Mouse (Mus musculus) neural tube, embryonic 15.5 days (tissue): ENCODE results near the gene Meox1. TPM values are rescaled to one million over a fixed set of nuclear protein-coding genes. Genes with fewer than 3 reads are reported as not detected.
A peak's percentile ranks its signal among the peaks of the same experiment; 100 is the strongest.

Experiments used
- ATAC-seq: fragments of 200-750 bp; cut with Nextera tagmentation; 2 replicates; pipeline ENCODE4 v1.8.0; 2017; ENCODE audit warnings: mild to moderate bottlenecking, moderate TSS enrichment, moderate library complexity; ENCODE audit not compliant: low FRiP score
- H3K27ac ChIP-seq: fragments of 300-500 bp; sonication (generic); replicated peaks from 2 replicates; pipeline ENCODE4 v1.5.1; 2015; ENCODE audit warnings: mild to moderate bottlenecking, inconsistent platforms
- H3K27me3 ChIP-seq: fragments of 300-500 bp; sonication (generic); replicated peaks from 2 replicates; pipeline ENCODE4 v1.6.1; 2015; ENCODE audit warnings: inconsistent platforms
- H3K36me3 ChIP-seq: fragments of 300-500 bp; sonication (generic); 2 replicates; pipeline ENCODE4 v1.6.1; 2015; ENCODE audit warnings: inconsistent platforms
- H3K4me1 ChIP-seq: fragments of 300-500 bp; sonication (generic); 2 replicates; pipeline ENCODE4 v1.6.1; 2015; ENCODE audit warnings: inconsistent platforms
- H3K4me2 ChIP-seq: fragments of 300-500 bp; sonication (generic); 2 replicates; pipeline ENCODE4 v1.6.1; 2015; ENCODE audit warnings: inconsistent platforms, mild to moderate bottlenecking, moderate library complexity
- H3K4me3 ChIP-seq: fragments of 300-500 bp; sonication (generic); replicated peaks from 2 replicates; pipeline ENCODE4 v1.5.1; 2015; ENCODE audit warnings: mild to moderate bottlenecking, inconsistent platforms
- H3K9ac ChIP-seq: fragments of 300-500 bp; sonication (generic); replicated peaks from 2 replicates; pipeline ENCODE4 v1.6.1; 2015; ENCODE audit warnings: mild to moderate bottlenecking, inconsistent platforms
- H3K9me3 ChIP-seq: fragments of 300-500 bp; sonication (generic); replicated peaks from 2 replicates; pipeline ENCODE4 v1.6.1; 2016; ENCODE audit warnings: inconsistent platforms
- WGBS: fragments of 180-500 bp; shearing (Covaris S2); methylation state at CpG from one replicate; pipeline ENCODE4 v1.1.7; 2015; ENCODE audit warnings: mixed read lengths; 5-methylcytosine and 5-hydroxymethylcytosine counted together
- polyA plus RNA-seq: library from polyadenylated mRNA; unstranded; fragments of >200 nt; fragmentation: Nextera tagmentation; extraction: Ambion mirVana; gene quantifications from 2 replicates; pipeline ENCODE4 v1.2.1, GENCODE M21; 2015

Meox1 gene
- polyA plus RNA-seq, 1 experiment from 2014 or later = 1.3 TPM

DNA sequence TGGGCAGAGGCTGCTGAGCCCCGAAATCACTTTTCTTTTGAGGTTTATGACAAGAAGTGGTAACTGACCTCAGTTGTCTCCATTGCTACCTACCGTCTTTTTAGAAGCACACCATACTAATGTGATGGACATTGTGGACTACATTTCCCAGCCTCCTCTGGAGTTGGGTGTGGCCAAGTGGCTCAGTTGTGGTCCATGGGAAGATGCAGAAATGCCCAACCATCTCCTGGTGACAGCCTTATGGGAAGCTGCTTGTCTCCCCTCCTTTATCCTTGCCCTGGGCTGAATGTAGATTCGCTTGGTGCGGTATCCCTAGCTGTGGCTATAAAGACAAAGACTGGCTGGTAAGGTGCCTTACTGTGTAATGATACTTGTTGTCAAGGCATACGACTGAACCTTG lies 46.7 kb downstream of the Meox1 start:
- H3K9ac ChIP-seq = no peak overlapping the region
- WGBS = 90% methylated on average over 5 of the region's 5 CpGs
- no peaks in the 10 kb centered on the region for H3K27me3 ChIP-seq
- no peak for ATAC-seq
- H3K9me3 ChIP-seq = no peaks in the 10 kb centered on the region
- no peak overlapping the region for H3K4me2 ChIP-seq
- H3K4me1 ChIP-seq = peaks cover 10% of the 10 kb centered on the region
- H3K4me3 ChIP-seq = no peak overlapping the region
- H3K27ac ChIP-seq = no peak overlapping the region
- no peaks in the 10 kb centered on the region for H3K36me3 ChIP-seq

DNA sequence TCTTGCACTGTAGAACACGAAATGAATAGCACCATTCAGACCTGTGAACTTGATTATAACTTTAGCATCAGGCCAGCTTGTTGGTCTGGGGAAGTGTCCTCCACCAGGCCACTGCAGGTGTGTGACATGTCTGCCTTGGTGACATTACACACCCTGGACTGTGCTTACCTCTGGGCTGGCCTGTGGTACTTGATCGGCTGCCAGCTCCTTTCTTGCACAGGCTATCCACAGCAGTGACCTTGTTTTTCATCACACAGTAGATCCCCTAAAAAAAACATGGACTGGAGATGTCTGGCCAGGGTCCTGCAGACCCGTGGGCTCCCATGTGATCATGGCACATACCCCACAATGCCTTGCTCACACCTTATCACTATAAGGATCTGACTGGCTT lies 51.4 kb downstream of the Meox1 start:
- H3K9me3 ChIP-seq = no peaks in the 10 kb centered on the region
- H3K4me1 ChIP-seq = peaks cover 4% of the 10 kb centered on the region; the same call in 1 of the 2 replicates
- H3K4me2 ChIP-seq = no peak overlapping the region
- H3K36me3 ChIP-seq = no peaks in the 10 kb centered on the region
- no peak overlapping the region for H3K27ac ChIP-seq
- H3K27me3 ChIP-seq = no peaks in the 10 kb centered on the region
- ATAC-seq = no peak
- 79% methylated on average over 3 of the region's 3 CpGs for WGBS
- H3K4me3 ChIP-seq = no peak overlapping the region
- no peak overlapping the region for H3K9ac ChIP-seq

DNA sequence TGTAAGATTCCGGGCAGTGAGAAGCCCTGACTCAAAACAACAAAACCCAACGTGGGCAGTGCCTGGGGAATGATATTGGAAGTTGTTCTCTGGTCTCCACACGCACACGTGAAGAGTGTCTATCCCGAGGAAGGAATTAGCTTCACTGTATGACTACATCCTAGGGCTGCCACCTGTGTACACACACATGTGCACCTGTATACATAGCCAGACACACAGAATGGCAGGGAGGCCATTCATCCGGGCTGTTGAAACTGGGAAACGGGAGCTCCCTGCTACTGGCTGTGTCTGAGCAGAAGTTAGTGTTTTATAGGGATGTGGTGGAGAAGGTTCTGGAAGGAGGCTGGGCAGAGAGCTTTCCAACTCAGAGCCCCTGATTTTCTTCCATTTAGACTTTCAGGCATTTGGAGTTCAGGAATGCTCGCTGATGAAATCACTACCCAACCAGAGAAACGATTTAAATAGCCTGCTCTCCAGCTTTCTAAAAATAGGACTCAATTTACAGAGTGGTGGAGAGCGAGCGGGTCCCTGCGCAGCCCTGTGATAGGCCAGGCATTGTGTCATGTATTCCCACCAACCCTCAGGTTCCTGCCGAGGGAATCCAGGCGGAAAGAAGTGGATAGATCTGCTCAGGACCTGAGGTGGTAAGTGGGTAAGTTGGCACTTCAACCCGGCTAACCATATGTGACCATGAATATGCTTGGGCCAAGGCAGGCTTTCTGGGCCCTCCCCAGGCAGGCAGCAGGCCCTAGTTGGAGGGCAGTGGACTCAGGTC lies 52.0 kb downstream of the Meox1 start:
- no peak for ATAC-seq
- H3K4me1 ChIP-seq = peaks cover 4% of the 10 kb centered on the region; the same call in 1 of the 2 replicates
- H3K36me3 ChIP-seq = no peaks in the 10 kb centered on the region
- H3K27me3 ChIP-seq = no peaks in the 10 kb centered on the region
- peak overlapping the region; percentile 38 for H3K27ac ChIP-seq
- H3K9ac ChIP-seq = no peak overlapping the region
- no peak overlapping the region for H3K4me3 ChIP-seq
- WGBS = 81% methylated on average over 15 of the region's 15 CpGs
- no peak overlapping the region for H3K4me2 ChIP-seq
- H3K9me3 ChIP-seq = no peaks in the 10 kb centered on the region

DNA sequence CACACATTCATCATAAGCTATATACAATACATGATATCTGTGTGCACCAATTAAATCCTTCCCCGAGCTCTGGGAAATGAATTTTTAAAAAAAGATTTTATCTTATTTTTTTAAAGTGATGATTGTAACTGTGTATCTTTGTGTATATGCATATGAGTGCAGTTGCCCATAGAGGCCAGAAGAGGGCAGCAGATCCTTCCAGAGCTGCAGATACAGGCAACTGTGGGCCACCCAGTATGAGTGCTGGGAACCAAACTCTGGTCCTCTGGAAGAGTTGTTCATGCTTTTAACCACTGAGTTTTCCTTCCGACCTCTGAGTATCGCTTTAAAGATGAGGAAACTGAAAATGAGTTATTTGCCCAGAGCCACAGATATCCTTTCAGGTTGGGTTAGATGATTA lies 53.8 kb downstream of the Meox1 start:
- no peak overlapping the region for H3K27ac ChIP-seq
- H3K27me3 ChIP-seq = no peaks in the 10 kb centered on the region
- H3K4me3 ChIP-seq = no peak overlapping the region
- H3K4me1 ChIP-seq = peaks cover 4% of the 10 kb centered on the region; the same call in 1 of the 2 replicates
- no peak for ATAC-seq
- H3K4me2 ChIP-seq = no peak overlapping the region
- WGBS = 96% methylated on average over 3 of the region's 3 CpGs
- no peak overlapping the region for H3K9ac ChIP-seq
- H3K36me3 ChIP-seq = no peaks in the 10 kb centered on the region
- no peaks in the 10 kb centered on the region for H3K9me3 ChIP-seq

DNA sequence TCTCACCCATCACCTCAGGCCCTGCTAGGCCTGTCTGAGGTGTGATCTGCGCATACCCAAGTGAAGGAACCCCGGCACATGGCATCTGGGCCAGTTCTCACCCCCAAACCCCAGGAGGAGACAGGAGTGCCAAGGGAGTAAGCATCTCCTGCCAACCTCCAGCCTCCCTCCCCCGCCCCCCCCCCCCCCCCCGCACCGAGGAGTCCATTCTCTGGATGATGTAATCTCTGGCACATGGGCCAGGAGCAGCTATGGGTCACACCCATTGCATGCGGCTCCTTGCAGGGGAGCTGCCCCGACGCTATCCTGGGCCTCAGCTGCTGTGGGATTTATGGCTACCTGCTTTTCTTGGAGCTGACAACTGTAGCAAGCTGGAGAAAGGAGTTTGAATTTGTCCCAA lies 54.7 kb downstream of the Meox1 start:
- H3K4me1 ChIP-seq = peaks cover 4% of the 10 kb centered on the region; the same call in 1 of the 2 replicates
- H3K27me3 ChIP-seq = peaks cover under 1% of the 10 kb centered on the region
- no peaks in the 10 kb centered on the region for H3K9me3 ChIP-seq
- no peak overlapping the region for H3K4me2 ChIP-seq
- 47% methylated on average over 5 of the region's 8 CpGs for WGBS
- no peak for ATAC-seq
- H3K36me3 ChIP-seq = no peaks in the 10 kb centered on the region
- H3K9ac ChIP-seq = no peak overlapping the region
- no peak overlapping the region for H3K4me3 ChIP-seq
- H3K27ac ChIP-seq = no peak overlapping the region

DNA sequence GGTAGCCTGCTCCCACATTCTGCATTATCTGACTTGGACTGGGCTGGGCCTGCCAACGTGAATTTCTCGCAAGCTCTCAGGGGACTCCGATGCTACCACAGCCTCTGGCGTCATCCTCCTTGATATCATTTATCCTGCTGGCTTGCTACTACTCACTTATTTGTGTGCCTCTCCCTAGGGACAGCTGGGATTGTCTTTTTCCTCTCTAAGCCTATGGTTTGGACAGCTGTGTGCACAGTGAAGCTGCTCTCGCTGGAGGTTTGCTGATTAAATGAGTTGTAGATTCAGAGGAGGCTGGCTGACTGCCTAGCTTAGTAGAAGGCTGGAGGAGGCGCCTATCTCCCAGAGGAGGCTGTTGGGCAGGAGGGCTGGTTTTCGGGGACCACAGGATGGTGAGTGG lies 62.2 kb downstream of the Meox1 start:
- no peak overlapping the region for H3K9ac ChIP-seq
- H3K4me1 ChIP-seq = peaks cover 24% of the 10 kb centered on the region
- no peak overlapping the region for H3K4me2 ChIP-seq
- ATAC-seq = no peak; the same call in 1 of the 2 replicates
- H3K27me3 ChIP-seq = peaks cover 3% of the 10 kb centered on the region
- no peaks in the 10 kb centered on the region for H3K9me3 ChIP-seq
- WGBS = 39% methylated on average over 7 of the region's 7 CpGs
- H3K27ac ChIP-seq = peak overlapping the region; percentile 51
- H3K4me3 ChIP-seq = no peak overlapping the region
- no peaks in the 10 kb centered on the region for H3K36me3 ChIP-seq

DNA sequence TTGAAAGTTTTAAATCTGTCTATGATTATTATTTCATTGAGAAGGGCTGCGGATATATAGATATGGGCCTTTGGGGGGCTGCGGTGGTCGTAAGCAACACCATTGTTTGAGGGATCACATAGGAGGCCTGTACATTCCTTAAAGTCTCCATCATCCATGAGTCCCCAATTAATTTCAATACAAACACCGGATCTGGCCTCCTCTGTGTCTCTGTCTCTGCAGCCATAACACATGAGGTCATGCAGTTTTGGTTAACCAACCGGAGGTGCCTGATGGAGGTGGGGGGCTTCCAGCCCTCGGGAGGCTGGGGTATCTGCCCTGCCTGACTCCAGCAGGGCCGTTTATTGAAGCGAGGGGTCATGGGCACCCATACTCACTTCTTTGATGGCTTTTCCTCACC lies 63.6 kb downstream of the Meox1 start:
- Histone ChIP-seq H3K4me1 (peaks cover 24% of the 10 kb centered on the region), H3K4me2 (no peak overlapping the region), H3K27me3 (peaks cover 3% of the 10 kb centered on the region), H3K9me3 (no peaks in the 10 kb centered on the region), H3K36me3 (no peaks in the 10 kb centered on the region), H3K4me3 (no peak overlapping the region), H3K9ac (no peak overlapping the region), H3K27ac (no peak overlapping the region)
- WGBS = 71% methylated on average over 8 of the region's 8 CpGs
- no peak for ATAC-seq

DNA sequence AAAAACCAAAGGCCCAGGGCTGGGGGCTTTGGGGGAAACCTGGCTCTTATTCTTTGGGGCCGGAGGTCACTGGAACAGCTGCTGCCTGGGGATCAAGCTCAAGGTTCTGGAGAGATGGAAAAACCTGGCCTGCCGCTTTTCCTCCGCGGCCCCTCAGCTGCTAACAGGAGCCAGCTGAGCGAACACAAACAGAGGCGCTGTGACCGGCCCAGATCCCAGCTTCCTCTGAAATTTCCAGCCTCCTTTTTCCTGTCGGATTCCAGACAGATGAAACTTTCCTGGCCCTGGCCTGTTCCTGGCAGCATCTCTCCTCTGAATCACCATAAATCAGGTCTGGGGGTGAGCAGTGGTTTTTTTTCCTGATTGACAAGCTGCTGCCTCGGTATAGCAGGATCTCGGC lies 64.1 kb downstream of the Meox1 start:
- no peaks in the 10 kb centered on the region for H3K36me3 ChIP-seq
- WGBS = 18% methylated on average over 10 of the region's 10 CpGs
- no peaks in the 10 kb centered on the region for H3K9me3 ChIP-seq
- peaks cover 3% of the 10 kb centered on the region for H3K27me3 ChIP-seq
- H3K9ac ChIP-seq = no peak overlapping the region
- no peak overlapping the region for H3K4me3 ChIP-seq
- ATAC-seq = no peak
- no peak overlapping the region; the same call in 1 of the 2 replicates for H3K27ac ChIP-seq
- 0 out of 2 replicates have a peak overlapping the region, but pooled peaks have one; percentile 2 for H3K4me2 ChIP-seq
- H3K4me1 ChIP-seq = peaks cover 24% of the 10 kb centered on the region

DNA sequence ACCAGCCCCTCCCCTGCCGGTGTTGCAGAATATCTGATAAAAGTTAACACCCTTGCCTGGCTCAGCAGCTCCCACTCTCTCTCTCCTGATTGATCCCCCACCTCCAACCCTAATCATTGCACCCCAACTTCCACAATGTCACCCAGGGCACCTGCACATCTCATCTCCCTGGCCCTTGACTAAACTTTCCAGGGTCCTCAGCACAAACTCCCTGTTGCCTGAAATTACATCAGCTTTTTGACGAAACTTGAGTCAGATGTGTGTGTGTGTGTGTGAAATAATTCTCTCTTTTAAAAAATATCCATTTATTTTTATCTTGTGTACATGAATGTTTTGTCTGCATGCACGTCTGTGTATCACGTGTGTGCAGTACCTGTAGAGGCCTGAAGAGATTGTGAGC lies 65.5 kb downstream of the Meox1 start:
- H3K27me3 ChIP-seq = no peaks in the 10 kb centered on the region
- H3K36me3 ChIP-seq = no peaks in the 10 kb centered on the region
- WGBS = 95% methylated on average over 4 of the region's 4 CpGs
- no peak overlapping the region for H3K9ac ChIP-seq
- no peak overlapping the region for H3K4me2 ChIP-seq
- peaks cover 24% of the 10 kb centered on the region for H3K4me1 ChIP-seq
- no peak overlapping the region for H3K27ac ChIP-seq
- no peaks in the 10 kb centered on the region for H3K9me3 ChIP-seq
- H3K4me3 ChIP-seq = no peak overlapping the region
- no peak for ATAC-seq

Other genes starting within 250 kb of the Meox1 start
- gene Arl4d, start 228.8 kb downstream of the Meox1 start, polyA plus RNA-seq = 8.1 and 9.1 TPM in 2 replicates
- gene Dhx8, start 161.5 kb downstream of the Meox1 start, polyA plus RNA-seq = 28.7 and 29.9 TPM in 2 replicates
- gene Etv4, start 109.0 kb downstream of the Meox1 start, polyA plus RNA-seq = 25.9 and 29.5 TPM in 2 replicates
- 0.23 TPM in 1 of 2 replicates, not detected in the other for gene Sost, start 72.6 kb upstream of the Meox1 start, polyA plus RNA-seq
- gene Cfap97d1, start 89.9 kb upstream of the Meox1 start, polyA plus RNA-seq = not detected in 2 replicates
- 26.4 and 28.9 TPM in 2 replicates for gene Dusp3, start 92.6 kb upstream of the Meox1 start, polyA plus RNA-seq
- gene Mpp3, start 134.1 kb upstream of the Meox1 start, polyA plus RNA-seq = 49.6 and 56.6 TPM in 2 replicates
- gene Cd300lg, start 147.1 kb upstream of the Meox1 start, polyA plus RNA-seq = 0.64 and 0.88 TPM in 2 replicates
- gene Mpp2, start 194.1 kb upstream of the Meox1 start, polyA plus RNA-seq = 30.4 and 31.8 TPM in 2 replicates
- 0.36 TPM in 1 of 2 replicates, not detected in the other for gene Ppy, start 206.9 kb upstream of the Meox1 start, polyA plus RNA-seq
- gene Pyy, start 213.5 kb upstream of the Meox1 start, polyA plus RNA-seq = 1.0 and 7.8 TPM in 2 replicates